Mouse (Mus musculus): Measurements from ENCODE around the gene Btbd9.

The Btbd9 gene

DNA sequence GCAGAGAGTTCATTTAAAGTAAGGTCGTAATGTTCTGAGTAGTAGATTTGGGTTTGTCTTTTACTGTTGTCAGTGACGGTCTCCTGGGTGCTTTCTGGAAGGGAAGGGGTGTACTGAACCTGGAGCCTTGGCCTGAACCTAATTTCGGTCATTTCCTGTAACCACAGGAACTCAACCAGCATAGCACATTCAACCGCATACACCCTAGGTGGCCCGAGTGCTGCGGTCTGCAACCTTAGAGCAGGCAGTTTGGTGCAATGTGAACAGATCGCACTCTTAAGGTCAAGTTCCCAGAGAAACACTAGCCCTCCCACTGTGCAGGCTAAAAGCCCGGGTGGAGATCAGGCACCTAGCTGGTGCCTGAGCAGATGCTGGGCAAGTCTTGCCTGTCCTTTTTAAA lies 240.5 kb downstream of the Btbd9 start:
- DNase-seq (ENCODE audit: low spot score) = no peak

GRCm38 (mm10) chr17:30334257-30334656 lies 242.0 kb downstream of the Btbd9 start:
- DNase-seq (ENCODE audit: low spot score) = no peak

- no peak for DNase-seq (ENCODE audit: low spot score)
Measured at GRCm38 (mm10) chr17:30333136-30333535, 243.2 kb downstream of the Btbd9 start.

- DNase-seq (ENCODE audit: low spot score) = no peak
Measured at GRCm38 (mm10) chr17:30331380-30331779, 244.9 kb downstream of the Btbd9 start.

- DNase-seq (ENCODE audit: low spot score) = no peak
Measured at GRCm38 (mm10) chr17:30329531-30329930, 246.8 kb downstream of the Btbd9 start.

- no peak for DNase-seq (ENCODE audit: low spot score)
Measured at GRCm38 (mm10) chr17:30328924-30329323, 247.4 kb downstream of the Btbd9 start.

- no peak for DNase-seq (ENCODE audit: low spot score)
Measured at GRCm38 (mm10) chr17:30326906-30327305, 249.4 kb downstream of the Btbd9 start.

DNA sequence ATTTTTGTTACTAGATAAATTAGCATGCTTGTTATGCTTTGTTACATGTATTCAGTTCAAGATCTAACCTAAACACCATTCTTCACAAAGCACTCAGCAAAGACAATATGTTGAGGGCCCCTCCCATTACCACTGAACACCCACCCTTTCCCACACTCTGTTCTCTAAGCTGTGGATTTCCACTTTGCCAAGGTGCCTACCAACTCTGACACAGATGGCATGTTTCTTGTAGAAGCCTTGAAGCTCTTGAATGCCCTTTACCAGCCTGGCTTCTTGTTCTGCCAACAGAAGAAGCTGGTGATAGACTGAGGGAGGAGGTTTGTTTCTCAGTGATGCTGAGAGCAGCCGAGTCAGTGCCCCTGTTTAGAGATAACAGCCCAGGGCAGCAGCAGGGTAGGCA lies 256.0 kb downstream of the Btbd9 start:
- no peak for DNase-seq (ENCODE audit: low spot score)

DNA sequence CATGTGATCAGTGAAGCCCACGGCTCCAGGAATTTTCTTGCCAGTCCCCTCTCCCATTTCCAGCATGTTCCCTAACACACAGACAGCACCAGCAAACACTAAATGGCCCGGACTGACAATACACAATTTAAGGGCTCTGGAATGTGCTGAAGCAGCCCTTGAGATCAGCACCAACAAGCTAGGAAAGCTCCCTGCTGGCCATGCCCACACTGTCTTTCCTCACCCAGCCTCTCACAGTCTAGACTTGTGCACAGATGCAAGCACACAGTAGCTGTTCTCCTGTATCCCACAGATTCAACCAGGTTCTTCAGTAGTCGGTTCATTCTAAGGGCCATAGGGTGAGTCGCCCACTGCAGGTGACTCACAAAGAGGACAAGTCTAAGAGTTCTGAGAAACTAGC lies 263.6 kb downstream of the Btbd9 start:
- no peak for DNase-seq (ENCODE audit: low spot score)

GRCm38 (mm10) chr17:30309627-30310026 lies 266.7 kb downstream of the Btbd9 start:
- DNase-seq (ENCODE audit: low spot score) = no peak

GRCm38 (mm10) chr17:30308889-30309288 lies 267.4 kb downstream of the Btbd9 start:
- DNase-seq (ENCODE audit: low spot score) = no peak

- DNase-seq (ENCODE audit: low spot score) = no peak
Measured at GRCm38 (mm10) chr17:30308317-30308716, 268.0 kb downstream of the Btbd9 start.

GRCm38 (mm10) chr17:30307168-30307567 lies 269.1 kb downstream of the Btbd9 start:
- no peak for DNase-seq (ENCODE audit: low spot score)

DNA sequence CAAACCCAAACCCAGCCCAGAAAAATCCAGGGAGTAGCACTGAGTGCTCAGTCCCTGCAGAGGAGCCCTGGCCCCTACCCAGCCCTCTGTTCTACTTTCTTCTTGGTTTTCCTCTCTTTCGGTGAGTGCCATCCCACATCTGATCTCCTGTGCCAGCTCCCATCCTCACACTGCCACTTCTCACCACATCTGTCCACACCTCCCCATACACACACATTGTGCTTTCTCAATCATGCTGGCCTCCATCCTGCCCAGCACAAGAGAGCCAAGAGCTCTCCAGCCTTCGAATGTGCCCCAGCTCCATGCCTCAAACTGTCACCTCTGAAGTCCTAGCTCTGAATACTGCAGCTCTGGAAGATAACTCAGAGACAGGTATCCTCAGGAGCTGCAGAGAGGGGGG lies 271.5 kb downstream of the Btbd9 start:
- no peak for DNase-seq (ENCODE audit: low spot score)

GRCm38 (mm10) chr17:30301338-30301737 lies 274.9 kb downstream of the Btbd9 start:
- DNase-seq (ENCODE audit: low spot score) = no peak

GRCm38 (mm10) chr17:30297432-30297831 lies 278.9 kb downstream of the Btbd9 start:
- no peak for DNase-seq (ENCODE audit: low spot score)

- no peak for DNase-seq (ENCODE audit: low spot score)
Measured at GRCm38 (mm10) chr17:30296069-30296468, 280.2 kb downstream of the Btbd9 start.

GRCm38 (mm10) chr17:30292666-30293065 lies 283.6 kb downstream of the Btbd9 start:
- no peak for DNase-seq (ENCODE audit: low spot score)

DNA sequence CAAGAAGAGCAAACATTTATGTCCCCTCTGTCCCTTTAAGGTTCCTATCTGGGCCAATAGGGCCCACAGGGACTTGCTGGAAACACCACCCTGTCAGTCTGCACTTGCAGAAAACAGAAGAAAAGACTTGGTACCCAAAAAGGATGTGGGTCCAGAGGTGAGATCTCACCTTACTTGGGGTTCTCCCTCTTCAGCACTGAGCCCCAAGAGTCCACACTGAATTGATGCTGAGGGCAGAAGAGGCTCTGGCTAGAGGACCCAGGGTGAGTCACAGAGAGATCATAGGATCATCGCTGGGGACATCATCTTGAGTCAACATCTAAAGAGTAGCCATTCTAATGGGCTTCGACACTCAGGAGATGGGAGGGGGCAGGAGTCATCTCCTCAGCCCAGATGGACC lies 290.6 kb downstream of the Btbd9 start:
- DNase-seq (ENCODE audit: low spot score) = no peak

GRCm38 (mm10) chr17:30283460-30284050 lies 292.7 kb downstream of the Btbd9 start:
- no peak for DNase-seq (ENCODE audit: low spot score)

- DNase-seq (ENCODE audit: low spot score) = no peak
Measured at GRCm38 (mm10) chr17:30283001-30283400, 293.3 kb downstream of the Btbd9 start.

DNA sequence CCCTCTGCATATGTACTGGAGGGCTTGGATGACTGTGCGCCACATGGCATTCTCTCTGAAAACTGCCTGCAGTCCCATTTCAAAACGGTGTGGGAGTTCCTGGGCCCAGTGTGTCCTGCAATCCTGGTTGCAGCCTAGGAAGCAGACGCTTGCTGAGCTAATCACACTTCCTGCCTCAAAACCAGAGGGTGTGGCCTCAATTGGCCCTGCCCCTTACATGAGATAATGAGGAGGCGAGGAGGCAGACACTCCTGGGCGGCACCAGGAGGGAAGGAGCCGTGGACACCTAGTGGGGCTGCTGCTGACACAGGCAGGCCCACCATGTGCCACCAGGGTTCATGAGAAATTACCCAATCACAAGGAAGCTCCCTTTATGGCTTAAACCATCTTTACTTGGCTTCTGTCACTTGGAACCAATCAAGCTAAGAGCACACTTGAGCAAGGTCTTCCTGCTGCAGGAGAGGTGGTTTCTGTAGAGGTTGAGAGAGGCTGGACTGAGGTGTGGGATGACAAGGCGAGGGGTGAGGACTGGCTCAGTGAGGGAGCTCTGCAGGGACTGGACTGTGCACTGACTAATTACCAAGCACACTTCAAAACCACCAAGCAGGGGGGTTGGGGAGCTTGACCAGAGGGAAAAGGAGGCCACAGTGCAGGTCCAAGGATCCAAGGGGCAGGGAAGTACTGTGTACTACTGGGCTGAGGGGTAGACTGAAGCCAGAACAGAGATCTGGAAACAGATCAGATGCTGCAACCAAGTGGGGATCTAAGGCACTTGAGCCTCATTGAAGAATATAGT lies 295.8 kb downstream of the Btbd9 start:
- no peak for DNase-seq (ENCODE audit: low spot score)

DNA sequence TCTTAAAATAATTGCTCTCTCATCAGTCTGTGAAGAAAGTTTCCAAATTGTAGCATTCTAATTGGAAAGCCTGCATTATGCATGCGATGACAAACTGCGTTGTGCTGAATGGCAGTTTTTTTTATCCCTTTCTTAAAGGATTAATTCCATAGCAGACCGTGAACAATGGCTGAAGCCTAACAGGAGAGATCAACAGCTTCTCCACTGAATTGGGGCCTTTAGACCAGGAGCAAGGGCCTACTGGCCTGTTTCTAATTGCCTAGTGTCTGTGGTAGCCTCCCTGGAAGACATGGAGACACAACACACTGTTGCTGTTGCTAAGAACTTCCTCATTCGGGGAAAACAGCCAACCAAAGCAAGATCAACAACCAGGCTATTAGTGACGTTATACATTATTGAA lies 296.6 kb downstream of the Btbd9 start:
- no peak for DNase-seq (ENCODE audit: low spot score)

All from urinary bladder, postnatal 14 days (tissue).